15 mouse cellular contexts compared by ENCODE assay signal in the genomic region with DNA sequence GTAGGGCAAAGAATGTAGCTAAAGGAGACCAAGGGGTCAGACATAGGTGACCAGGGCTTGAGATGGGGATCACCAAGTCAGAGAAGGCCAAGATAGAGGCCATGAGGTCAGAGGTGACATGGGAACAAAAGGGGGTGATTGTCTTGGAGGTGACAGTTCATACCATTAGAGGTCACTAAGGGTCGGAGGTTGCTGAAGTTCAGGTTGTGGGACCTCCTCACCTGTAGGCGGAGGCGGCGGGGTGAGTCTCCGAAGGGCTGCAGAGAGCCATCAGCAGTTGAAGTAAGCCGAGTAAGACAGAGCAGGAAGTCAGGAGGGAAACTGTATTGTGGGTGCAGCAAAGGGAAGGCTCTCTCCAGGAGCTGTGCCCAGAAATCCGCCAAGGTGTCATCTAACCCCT. TPM values are rescaled to one million over a fixed set of nuclear protein-coding genes. Genes with fewer than 3 reads are reported as not detected.
DNase-seq lines count a peak whose midpoint lies in the region; ATAC-seq lines count a peak whose summit lies in the region.
"Had no signal": no experiment of that assay in that cellular context is flagged by ENCODE, and none has a peak within 500 bp of the region (broad histone marks: within the 10 kb centered on the region; RNA-seq: fewer than 3 reads in every experiment).

No protein-coding gene starts in this region.

- no peak for ATAC-seq in embryonic facial prominence, embryonic 11.5 days (replicated peaks; ENCODE audit: insufficient number of reproducible peaks, low FRiP score, low TSS enrichment, low read depth)
- ATAC-seq in forebrain, embryonic 11.5 days (replicated peaks; ENCODE audit: low FRiP score), result no peak
- no peak for ATAC-seq in hindbrain, embryonic 15.5 days (ENCODE audit: low FRiP score, low read depth)
- no peak for ATAC-seq in midbrain, embryonic 14.5 days (ENCODE audit: low FRiP score, low TSS enrichment)

- no peak overlapping the region for H3K4me3 ChIP-seq in embryonic facial prominence, embryonic 11.5 days (ENCODE audit: low read depth, low read length)
- H3K4me3 ChIP-seq in forebrain, embryonic 11.5 days (ENCODE audit: low read depth, low read length), result no peak overlapping the region
- peak overlapping the region; percentile 68 for H3K4me3 ChIP-seq in hindbrain, embryonic 15.5 days
- H3K4me3 ChIP-seq in midbrain, embryonic 14.5 days (replicated peaks; ENCODE audit: low read depth, low read length), result peak overlapping the region; percentile 72
- H3K4me3 ChIP-seq: heart, adult 2 months; stomach, embryonic 15.5 days had no signal

- WGBS in embryonic facial prominence, embryonic 11.5 days, result 89% methylated on average over 7 of the region's 7 CpGs
- WGBS in forebrain, embryonic 11.5 days, result 87% methylated on average over 7 of the region's 7 CpGs
- WGBS in hindbrain, embryonic 15.5 days, result 84% methylated on average over 7 of the region's 7 CpGs
- 88% methylated on average over 7 of the region's 7 CpGs for WGBS in midbrain, embryonic 14.5 days

- DNase-seq in embryonic facial prominence, embryonic 11.5 days (ENCODE audit: low spot score), result no peak
- DNase-seq in forebrain, embryonic 11.5 days (ENCODE audit: low spot score), result no peak
- no peak for DNase-seq in midbrain, embryonic 14.5 days
- no peak for DNase-seq in testis, postnatal 14 days (ENCODE audit: low spot score)
- no peak for DNase-seq in frontal cortex, postnatal 36 days (ENCODE audit: low spot score in 2 of 2)
- DNase-seq in adrenal gland, postnatal 4 days (ENCODE audit: low spot score in 2 of 2), result no peak
- DNase-seq: adrenal gland, postnatal 14 days; heart, adult 2 months; kidney, postnatal 4 days had no signal

- H3K4me2 ChIP-seq in embryonic facial prominence, embryonic 11.5 days (ENCODE audit: low read depth, low read length), result peak overlapping the region; percentile 67; the same call in 1 of the 2 replicates
- H3K4me2 ChIP-seq in forebrain, embryonic 11.5 days (ENCODE audit: low read depth, low read length, severe bottlenecking), result peak overlapping the region; percentile 58
- H3K4me2 ChIP-seq in hindbrain, embryonic 15.5 days, result peak overlapping the region; percentile 79
- H3K4me2 ChIP-seq in midbrain, embryonic 14.5 days (ENCODE audit: low read length), result peak overlapping the region; percentile 79

- H3K9me3 ChIP-seq in embryonic facial prominence, embryonic 11.5 days (replicated peaks; ENCODE audit: control insufficient read depth, low read length), result no peaks in the 10 kb centered on the region; the same call in 1 of the 2 replicates
- peaks cover 4% of the 10 kb centered on the region; the same call in 1 of the 2 replicates for H3K9me3 ChIP-seq in forebrain, embryonic 11.5 days (ENCODE audit: control insufficient read depth, low read length)
- no peaks in the 10 kb centered on the region for H3K9me3 ChIP-seq in hindbrain, embryonic 15.5 days
- peaks cover 6% of the 10 kb centered on the region; the same call in 1 of the 2 replicates for H3K9me3 ChIP-seq in midbrain, embryonic 14.5 days (ENCODE audit: control insufficient read depth, low read length)
- H3K9me3 ChIP-seq: stomach, embryonic 15.5 days had no signal

- H3K9ac ChIP-seq in embryonic facial prominence, embryonic 11.5 days (replicated peaks; ENCODE audit: low read length), result peak overlapping the region; percentile 68; the same call in 1 of the 2 replicates
- H3K9ac ChIP-seq in forebrain, embryonic 11.5 days (ENCODE audit: low read length), result no peak overlapping the region
- H3K9ac ChIP-seq in hindbrain, embryonic 15.5 days, result peak overlapping the region; percentile 72; the same call in 1 of the 2 replicates
- peak overlapping the region; percentile 84 for H3K9ac ChIP-seq in midbrain, embryonic 14.5 days (replicated peaks; ENCODE audit: low read length)
- H3K9ac ChIP-seq: liver, embryonic 14.5 days; stomach, embryonic 15.5 days had no signal

- H3K4me1 ChIP-seq in embryonic facial prominence, embryonic 11.5 days (ENCODE audit: control insufficient read depth, insufficient read depth, low read length), result peaks cover 20% of the 10 kb centered on the region
- H3K4me1 ChIP-seq in forebrain, embryonic 11.5 days (replicated peaks; ENCODE audit: control insufficient read depth, insufficient read depth, low read length), result peaks cover 21% of the 10 kb centered on the region
- H3K4me1 ChIP-seq in hindbrain, embryonic 15.5 days (replicated peaks), result peaks cover 58% of the 10 kb centered on the region
- H3K4me1 ChIP-seq in midbrain, embryonic 14.5 days (ENCODE audit: control insufficient read depth, insufficient read depth, low read length), result peaks cover 45% of the 10 kb centered on the region

- H3K36me3 ChIP-seq in embryonic facial prominence, embryonic 11.5 days (replicated peaks; ENCODE audit: control insufficient read depth, insufficient read depth, low read depth, low read length), result peaks cover 2% of the 10 kb centered on the region; the same call in 1 of the 2 replicates
- no peaks in the 10 kb centered on the region; the same call in 1 of the 2 replicates for H3K36me3 ChIP-seq in forebrain, embryonic 11.5 days (ENCODE audit: control insufficient read depth, insufficient read depth, low read length)
- peaks cover 10% of the 10 kb centered on the region for H3K36me3 ChIP-seq in hindbrain, embryonic 15.5 days
- peaks cover 39% of the 10 kb centered on the region for H3K36me3 ChIP-seq in midbrain, embryonic 14.5 days (ENCODE audit: control insufficient read depth, insufficient read depth, low read length)
- H3K36me3 ChIP-seq: stomach, embryonic 15.5 days had no signal

- no peak overlapping the region for H3K27ac ChIP-seq in embryonic facial prominence, embryonic 11.5 days (replicated peaks; ENCODE audit: low read depth, low read length)
- H3K27ac ChIP-seq in forebrain, embryonic 11.5 days (ENCODE audit: low read depth, low read length), result no peak overlapping the region
- H3K27ac ChIP-seq in hindbrain, embryonic 15.5 days (replicated peaks), result no peak overlapping the region
- no peak overlapping the region for H3K27ac ChIP-seq in midbrain, embryonic 14.5 days (replicated peaks; ENCODE audit: low read depth, low read length)
- H3K27ac ChIP-seq: heart, adult 2 months; liver, embryonic 14.5 days; stomach, embryonic 15.5 days had no signal

- no peaks in the 10 kb centered on the region for H3K27me3 ChIP-seq in embryonic facial prominence, embryonic 11.5 days (ENCODE audit: control insufficient read depth, insufficient read depth, low read length)
- peaks cover 2% of the 10 kb centered on the region; the same call in 1 of the 2 replicates for H3K27me3 ChIP-seq in forebrain, embryonic 11.5 days (ENCODE audit: control insufficient read depth, insufficient read depth, low read length)
- H3K27me3 ChIP-seq in hindbrain, embryonic 15.5 days, result no peaks in the 10 kb centered on the region
- H3K27me3 ChIP-seq in midbrain, embryonic 14.5 days (ENCODE audit: control insufficient read depth, insufficient read depth, low read length), result no peaks in the 10 kb centered on the region
- H3K27me3 ChIP-seq: stomach, embryonic 15.5 days had no signal

RNA-seq across cellular contexts. Expression of a gene that starts 1.8 kb away (rescaled TPM):
- polyA plus RNA-seq in embryonic facial prominence, embryonic 11.5 days (2014; fragmentation: Nextera tagmentation; extraction: Ambion mirVana), result 0.03 TPM in 1 of 2 replicates, not detected in the other
- 0.05 and 0.08 TPM in 2 replicates for polyA plus RNA-seq in forebrain, embryonic 11.5 days (2014; fragmentation: Nextera tagmentation; extraction: Ambion mirVana)
- 0.17 and 0.19 TPM in 2 replicates for polyA plus RNA-seq in hindbrain, embryonic 15.5 days (2015; fragmentation: Nextera tagmentation; extraction: Ambion mirVana)
- polyA plus RNA-seq in midbrain, embryonic 14.5 days (2014; fragmentation: Nextera tagmentation; extraction: Ambion mirVana), result 0.19 TPM in 1 of 2 replicates, not detected in the other
- not detected for total RNA-seq in adrenal gland, postnatal 4 days (2021)
- total RNA-seq: adrenal gland, postnatal 14 days; heart, adult 2 months; left cerebral cortex, adult 18-20 months; megakaryocyte progenitor cell, adult 5-6 weeks had no signal
- polyA plus RNA-seq: heart, adult 2 months; urinary bladder, adult 2 months had no signal

RNA-seq across cellular contexts. Expression of a gene that starts 1.8 kb away (rescaled TPM):
- 10.8 and 11.9 TPM in 2 replicates for polyA plus RNA-seq in embryonic facial prominence, embryonic 11.5 days (2014; fragmentation: Nextera tagmentation; extraction: Ambion mirVana)
- polyA plus RNA-seq in forebrain, embryonic 11.5 days (2014; fragmentation: Nextera tagmentation; extraction: Ambion mirVana), result 14.7 and 17.6 TPM in 2 replicates
- 147 and 149 TPM in 2 replicates for polyA plus RNA-seq in hindbrain, embryonic 15.5 days (2015; fragmentation: Nextera tagmentation; extraction: Ambion mirVana)
- polyA plus RNA-seq in midbrain, embryonic 14.5 days (2014; fragmentation: Nextera tagmentation; extraction: Ambion mirVana), result 37.3 and 59.5 TPM in 2 replicates
- 1 to 10 TPM; 3.5 to 6.7 TPM for total RNA-seq in adrenal gland, postnatal 4 days (2021)

RNA-seq across cellular contexts. Expression of a gene that starts 2.0 kb away (rescaled TPM):
- polyA plus RNA-seq in embryonic facial prominence, embryonic 11.5 days (2014; fragmentation: Nextera tagmentation; extraction: Ambion mirVana), result 4.0 and 5.8 TPM in 2 replicates
- 5.4 and 5.7 TPM in 2 replicates for polyA plus RNA-seq in forebrain, embryonic 11.5 days (2014; fragmentation: Nextera tagmentation; extraction: Ambion mirVana)
- 9.2 and 9.8 TPM in 2 replicates for polyA plus RNA-seq in hindbrain, embryonic 15.5 days (2015; fragmentation: Nextera tagmentation; extraction: Ambion mirVana)
- 4.4 and 9.3 TPM in 2 replicates for polyA plus RNA-seq in midbrain, embryonic 14.5 days (2014; fragmentation: Nextera tagmentation; extraction: Ambion mirVana)
- total RNA-seq in adrenal gland, postnatal 4 days (2021), result 1 to 10 TPM in 1 of 2 experiments, under 1 TPM in 1; 0.53 to 1.5 TPM
- total RNA-seq: heart, adult 2 months had no signal

RNA-seq across cellular contexts. Expression of a gene that starts 5.4 kb away (rescaled TPM):
- polyA plus RNA-seq in embryonic facial prominence, embryonic 11.5 days (2014; fragmentation: Nextera tagmentation; extraction: Ambion mirVana), result 4.0 and 5.4 TPM in 2 replicates
- polyA plus RNA-seq in forebrain, embryonic 11.5 days (2014; fragmentation: Nextera tagmentation; extraction: Ambion mirVana), result 1.7 and 4.6 TPM in 2 replicates
- 2.2 and 2.6 TPM in 2 replicates for polyA plus RNA-seq in hindbrain, embryonic 15.5 days (2015; fragmentation: Nextera tagmentation; extraction: Ambion mirVana)
- 1.4 and 2.0 TPM in 2 replicates for polyA plus RNA-seq in midbrain, embryonic 14.5 days (2014; fragmentation: Nextera tagmentation; extraction: Ambion mirVana)
- under 1 TPM; 0.54 to 0.64 TPM for total RNA-seq in adrenal gland, postnatal 4 days (2021)

RNA-seq across cellular contexts. Expression of a gene that starts 14.2 kb away (rescaled TPM):
- 3.9 and 4.6 TPM in 2 replicates for polyA plus RNA-seq in embryonic facial prominence, embryonic 11.5 days (2014; fragmentation: Nextera tagmentation; extraction: Ambion mirVana)
- 9.3 and 11.8 TPM in 2 replicates for polyA plus RNA-seq in forebrain, embryonic 11.5 days (2014; fragmentation: Nextera tagmentation; extraction: Ambion mirVana)
- polyA plus RNA-seq in hindbrain, embryonic 15.5 days (2015; fragmentation: Nextera tagmentation; extraction: Ambion mirVana), result 17.1 and 21.1 TPM in 2 replicates
- 15.0 and 20.2 TPM in 2 replicates for polyA plus RNA-seq in midbrain, embryonic 14.5 days (2014; fragmentation: Nextera tagmentation; extraction: Ambion mirVana)
- 10 to 100 TPM; 27.3 to 28.1 TPM for total RNA-seq in adrenal gland, postnatal 4 days (2021)

Comparison
In these comparisons a context has a peak if more than half of its experiments do, and no peak if none do; other contexts are left out.
1. H3K4me3 ChIP-seq: peak in hindbrain, embryonic 15.5 days (single experiment) and midbrain, embryonic 14.5 days (single experiment); none in embryonic facial prominence, embryonic 11.5 days (single experiment) and forebrain, embryonic 11.5 days (single experiment).
2. Peak in every context shown above with its lines, with median percentiles within 50 percentile points of each other: H3K4me2 ChIP-seq.